Mouse (Mus musculus): ENCODE data around the gene Tram2. TPM values are rescaled to one million over a fixed set of nuclear protein-coding genes. Genes with fewer than 3 reads are reported as not detected.

Gene Tram2
- polyA plus RNA-seq, 1 experiment from 2014 or later = 8.6 TPM

- H3K27ac ChIP-seq (ENCODE audit: low read length) = peak within 1 kb of the TSS; percentile 56
- no peaks in the 10 kb centered on the region for H3K9me3 ChIP-seq (ENCODE audit: low read length)
- H3K27me3 ChIP-seq (ENCODE audit: insufficient read depth, low read length) = no peaks in the 10 kb centered on the region
- under 1% methylated on average over 22 of the region's 23 CpGs for WGBS
- ATAC-seq (ENCODE audit: low FRiP score, low TSS enrichment) = peak; percentile 98
- no peaks in the 10 kb centered on the region for H3K36me3 ChIP-seq (ENCODE audit: insufficient read depth, low read length)
- H3K9ac ChIP-seq (replicated peaks; ENCODE audit: low read length) = peak within 1 kb of the TSS; percentile 53
- H3K4me2 ChIP-seq (replicated peaks; ENCODE audit: low read depth, low read length) = peak within 1 kb of the TSS; percentile 72
- H3K4me1 ChIP-seq (ENCODE audit: insufficient read depth, low read length) = peaks cover 12% of the 10 kb centered on the region
- peak within 1 kb of the TSS; percentile 56 for H3K4me3 ChIP-seq (ENCODE audit: low read length)
Observed at GRCm38 (mm10) chr1:20951300-20951763, 127.7 kb downstream of the Tram2 start, which contains the start of gene Efhc1. Efhc1 (plus strand) TSS chr1:20951626.

Other genes with a start within 250 kb of the Tram2 start
- 4.7 and 5.2 TPM in 2 replicates for gene Paqr8, start 188.6 kb downstream of the Tram2 start, polyA plus RNA-seq (2015; fragmentation: Nextera tagmentation; extraction: Ambion mirVana)
- 2.5 and 2.6 TPM in 2 replicates for gene Efhc1, start 127.6 kb downstream of the Tram2 start, polyA plus RNA-seq (2015; fragmentation: Nextera tagmentation; extraction: Ambion mirVana)
- gene Tmem14a, start 139.3 kb upstream of the Tram2 start, polyA plus RNA-seq (2015; fragmentation: Nextera tagmentation; extraction: Ambion mirVana) = 10.7 and 11.8 TPM in 2 replicates
- 13.5 and 14.4 TPM in 2 replicates for gene Gsta3, start 161.4 kb upstream of the Tram2 start, polyA plus RNA-seq (2015; fragmentation: Nextera tagmentation; extraction: Ambion mirVana)

Measured in kidney, embryonic 16.5 days (tissue).